Mouse (Mus musculus) forebrain, embryonic 10.5 days (tissue): ENCODE results near the gene Vmn2r28. TPM values are rescaled to one million over a fixed set of nuclear protein-coding genes. Genes with fewer than 3 reads are reported as not detected.
"Not testable (repeated sequence)": the region's sequence is repeated elsewhere in the genome, so short reads cannot be mapped to it uniquely, and the experiment has no call there.

Experiments used
- DNase-seq: peaks from one replicate; pipeline ENCODE4 v3.0.0-alpha.2; 2017; ENCODE audit warnings: low spot score; ENCODE audit errors: extremely low spot score
- H3K27ac ChIP-seq: fragments of 300-500 bp; sonication (generic); 2 replicates; pipeline ENCODE4 v1.5.1; 2016; ENCODE audit warnings: mild to moderate bottlenecking
- H3K27me3 ChIP-seq: fragments of 300-500 bp; sonication (generic); 2 replicates; pipeline ENCODE4 v1.6.1; 2016; ENCODE audit warnings: mild to moderate bottlenecking; ENCODE audit not compliant: poor library complexity, severe bottlenecking
- H3K36me3 ChIP-seq: fragments of 300-500 bp; sonication (generic); replicated peaks from 2 replicates; pipeline ENCODE4 v1.6.1; 2016; ENCODE audit warnings: mild to moderate bottlenecking, moderate library complexity
- H3K4me1 ChIP-seq: fragments of 300-500 bp; sonication (generic); 2 replicates; pipeline ENCODE4 v1.6.1; 2016
- H3K4me3 ChIP-seq: fragments of 300-500 bp; sonication (generic); 2 replicates; pipeline ENCODE4 v1.5.1; 2016; ENCODE audit warnings: mild to moderate bottlenecking, moderate library complexity
- H3K9me3 ChIP-seq: fragments of 300-500 bp; sonication (generic); 2 replicates; pipeline ENCODE4 v1.6.1; 2016; ENCODE audit warnings: mild to moderate bottlenecking, moderate library complexity
- WGBS: fragments of 180-500 bp; shearing (Covaris S2); methylation state at CpG from one replicate; pipeline ENCODE4 v1.1.7; 2016; 5-methylcytosine and 5-hydroxymethylcytosine counted together
- polyA plus RNA-seq: library from polyadenylated mRNA; unstranded; fragments of >200 nt; fragmentation: Nextera tagmentation; extraction: Ambion mirVana; gene quantifications from 2 replicates; pipeline ENCODE4 v1.2.1, GENCODE M21; 2016

Gene Vmn2r28
- polyA plus RNA-seq, result not detected in 2 replicates

DNA sequence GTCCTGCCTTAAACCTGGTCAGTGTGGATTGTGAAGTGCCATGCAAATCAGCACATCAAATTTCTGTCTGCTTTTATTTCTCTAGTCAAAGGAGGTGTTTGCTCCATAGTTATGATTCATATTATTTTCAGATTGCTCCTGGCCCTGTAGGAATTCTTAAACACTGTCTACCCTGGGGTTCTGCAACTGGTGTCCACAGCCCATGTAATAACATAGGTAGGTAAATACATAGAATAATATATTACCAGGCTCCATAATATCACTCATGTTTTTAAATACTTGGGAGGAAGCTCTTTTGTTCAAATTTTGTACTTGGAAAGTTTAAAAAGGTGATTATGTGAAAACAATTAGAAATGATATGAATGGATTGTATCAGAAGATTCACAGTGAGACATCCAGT is at the start of gene Vmn2r28:
TSS of gene Vmn2r28 (minus strand) at position 101 of the 400 bp plus-strand sequence.
- not testable (repeated sequence) for H3K27ac ChIP-seq, H3K36me3 ChIP-seq, H3K9me3 ChIP-seq, DNase-seq, H3K4me3 ChIP-seq, H3K27me3 ChIP-seq, H3K4me1 ChIP-seq

DNA sequence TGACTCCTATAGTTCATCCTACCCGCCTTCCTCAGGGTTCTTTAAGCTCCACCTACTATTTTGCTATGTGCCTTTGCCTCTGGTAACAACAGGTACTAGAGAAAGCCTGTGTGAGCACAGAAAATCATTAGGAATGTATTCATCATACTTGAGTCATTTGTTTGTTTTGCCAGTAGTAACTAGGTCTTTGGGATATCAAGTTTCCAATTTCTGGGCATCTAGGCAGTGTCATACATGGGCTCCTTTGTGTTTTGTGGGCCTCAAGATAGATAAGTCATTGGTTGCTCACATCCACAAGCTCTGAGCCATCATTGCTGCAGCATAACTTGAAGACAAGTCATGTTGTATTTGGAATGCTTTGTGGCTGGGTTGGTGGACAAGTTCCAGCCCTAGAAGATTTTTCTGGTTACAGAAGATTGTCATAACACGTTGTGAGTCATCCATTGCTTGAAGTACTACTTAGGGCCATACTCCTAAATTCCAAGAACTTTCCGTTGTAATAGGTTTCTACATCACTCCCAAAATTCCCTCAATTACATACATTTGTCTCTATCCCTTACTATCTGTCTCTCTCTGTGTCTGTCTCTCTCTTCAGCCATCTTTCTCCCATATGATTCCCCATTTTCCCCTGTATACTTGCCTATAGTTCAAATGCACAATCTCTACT is 47.1 kb upstream of the Vmn2r28 start:
- not testable (repeated sequence) for H3K27ac ChIP-seq, H3K27me3 ChIP-seq, H3K4me3 ChIP-seq, DNase-seq, H3K4me1 ChIP-seq, H3K36me3 ChIP-seq
- WGBS, result 63% methylated on average over 3 of the region's 3 CpGs
- H3K9me3 ChIP-seq, result peaks cover 39% of the 10 kb centered on the region

- DNase-seq, result no peak
- no peak within 1 kb of the TSS for H3K27ac ChIP-seq
- no peaks in the 10 kb centered on the region for H3K27me3 ChIP-seq
- H3K9me3 ChIP-seq, result peaks cover 52% of the 10 kb centered on the region
- H3K36me3 ChIP-seq, result no peaks in the 10 kb centered on the region
- no peaks in the 10 kb centered on the region for H3K4me1 ChIP-seq
- H3K4me3 ChIP-seq, result no peak within 1 kb of the TSS
Measured at GRCm38 (mm10) chr7:5456674-5457073, 37.1 kb downstream of the Vmn2r28 start, which contains the start of gene Vmn1r59. TSS of gene Vmn1r59 (minus strand) at chr7:5456774.

DNA sequence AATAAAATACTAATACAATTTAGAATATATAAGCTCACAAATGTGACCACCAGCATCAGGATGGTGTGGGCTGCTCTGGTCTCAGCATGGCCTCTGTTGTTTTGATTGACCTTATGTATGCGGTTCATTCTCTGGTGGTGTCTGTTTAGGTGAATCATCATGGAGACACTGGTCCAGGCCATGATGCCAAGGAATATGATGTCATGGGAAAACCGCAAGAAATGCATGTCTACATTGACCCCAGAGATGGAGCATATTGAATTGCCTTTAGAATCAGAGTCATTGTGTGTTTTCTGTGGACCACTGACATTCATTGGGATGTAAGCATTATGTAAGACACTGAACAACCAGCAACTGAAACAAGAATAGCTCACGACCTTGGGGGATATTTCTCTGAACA is 39.7 kb downstream of the Vmn2r28 start:
- peaks cover 63% of the 10 kb centered on the region for H3K9me3 ChIP-seq
- 73% methylated on average over 3 of the region's 3 CpGs for WGBS

GRCm38 (mm10) chr7:5448627-5449026 is 45.1 kb downstream of the Vmn2r28 start:
- H3K9me3 ChIP-seq, result peaks cover 40% of the 10 kb centered on the region
- no peak overlapping the region for H3K4me3 ChIP-seq
- H3K27me3 ChIP-seq, result no peaks in the 10 kb centered on the region
- H3K4me1 ChIP-seq, result no peaks in the 10 kb centered on the region
- H3K36me3 ChIP-seq, result no peaks in the 10 kb centered on the region
- DNase-seq, result no peak
- no peak overlapping the region for H3K27ac ChIP-seq

More for the DNA sequence above, 39.7 kb downstream of the Vmn2r28 start:
- not testable (repeated sequence) for H3K36me3 ChIP-seq, H3K27me3 ChIP-seq, H3K4me1 ChIP-seq, H3K4me3 ChIP-seq, DNase-seq, H3K27ac ChIP-seq

Other genes with a start within 250 kb of the Vmn2r28 start
- not detected in 2 replicates for gene Gm5065, start 143.4 kb downstream of the Vmn2r28 start, polyA plus RNA-seq
- gene Nlrp2, start 142.9 kb downstream of the Vmn2r28 start, polyA plus RNA-seq, result not detected in 2 replicates
- not detected in 2 replicates for gene Vmn1r58, start 80.6 kb downstream of the Vmn2r28 start, polyA plus RNA-seq
- not detected in 2 replicates for gene Vmn1r59, start 37.2 kb downstream of the Vmn2r28 start, polyA plus RNA-seq
- not detected in 2 replicates for gene Vmn1r60, start 53.4 kb upstream of the Vmn2r28 start, polyA plus RNA-seq
- not detected in 2 replicates for gene Vmn1r61, start 119.3 kb upstream of the Vmn2r28 start, polyA plus RNA-seq
- gene Vmn1r62, start 179.7 kb upstream of the Vmn2r28 start, polyA plus RNA-seq, result not detected in 2 replicates